Mouse (Mus musculus) NIH3T3 (cell line): Measurements from ENCODE around the gene BC048562.

ENCODE experiments used
- DNase-seq: peaks from one replicate; pipeline ENCODE4 v3.0.0-alpha.2; 2012; ENCODE audit warnings: low read depth

The BC048562 gene

DNA sequence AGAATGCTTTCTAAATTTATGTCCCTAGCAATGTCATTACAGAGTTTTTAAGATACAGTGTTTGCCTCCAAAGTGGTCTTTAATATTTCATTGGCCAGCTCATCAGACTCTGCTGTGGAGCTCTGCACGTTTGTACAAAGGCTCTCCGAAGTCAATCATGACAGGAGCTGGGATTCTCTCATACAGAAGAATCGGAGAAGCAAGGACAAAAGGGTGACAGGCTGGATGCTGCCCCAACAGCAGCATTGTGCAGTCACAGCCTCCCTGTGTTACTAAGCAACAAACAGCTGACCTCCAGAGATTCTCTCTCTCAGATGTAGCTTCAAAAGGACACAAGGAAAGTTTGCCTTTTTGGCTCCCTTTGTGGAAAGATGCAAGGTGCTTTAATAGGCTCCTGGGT is at the start of gene BC048562:
Gene BC048562 (plus strand): TSS at position 301 of the 400 bp plus-strand sequence.
- no peak for DNase-seq

DNA sequence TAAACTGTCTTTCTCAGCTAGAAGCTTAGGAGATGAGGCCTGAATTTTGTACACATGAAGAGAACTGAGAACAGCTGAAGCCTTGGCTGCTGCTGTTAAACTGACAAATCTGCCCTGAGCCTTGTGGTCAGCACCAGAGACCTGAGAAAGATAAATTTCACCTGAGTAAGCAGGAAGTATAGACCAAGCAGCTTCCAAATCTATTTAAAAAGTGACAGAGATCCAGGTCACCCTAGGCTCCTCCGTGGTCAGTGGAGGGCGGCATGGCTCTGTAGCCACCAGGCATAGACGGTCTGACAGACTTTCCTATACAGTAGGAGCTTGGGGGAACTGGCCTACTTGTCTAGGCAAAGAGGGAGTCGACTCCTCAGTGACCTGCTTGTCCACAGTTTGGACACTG is 49.5 kb upstream of the BC048562 start:
- DNase-seq: no peak

DNA sequence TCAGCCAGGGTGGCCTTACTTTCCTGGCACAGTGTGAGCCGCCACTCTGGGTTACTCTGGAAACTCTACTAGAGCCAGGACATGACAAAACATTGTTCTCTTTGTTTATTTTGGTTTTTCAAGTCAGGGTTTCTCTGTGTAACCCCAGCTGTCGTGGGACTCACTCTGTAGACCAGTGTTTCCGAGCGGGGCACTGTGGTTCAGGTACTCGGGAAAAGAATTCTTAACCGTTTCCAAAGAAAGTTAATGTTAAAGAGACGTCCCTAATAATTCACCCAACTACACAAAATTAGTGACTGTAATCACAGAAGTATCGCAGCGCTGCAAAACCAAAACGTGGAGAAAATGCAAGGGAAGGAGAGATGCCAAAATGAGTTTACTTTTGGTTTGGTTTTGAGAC is 47.7 kb upstream of the BC048562 start:
- DNase-seq: no peak

DNA sequence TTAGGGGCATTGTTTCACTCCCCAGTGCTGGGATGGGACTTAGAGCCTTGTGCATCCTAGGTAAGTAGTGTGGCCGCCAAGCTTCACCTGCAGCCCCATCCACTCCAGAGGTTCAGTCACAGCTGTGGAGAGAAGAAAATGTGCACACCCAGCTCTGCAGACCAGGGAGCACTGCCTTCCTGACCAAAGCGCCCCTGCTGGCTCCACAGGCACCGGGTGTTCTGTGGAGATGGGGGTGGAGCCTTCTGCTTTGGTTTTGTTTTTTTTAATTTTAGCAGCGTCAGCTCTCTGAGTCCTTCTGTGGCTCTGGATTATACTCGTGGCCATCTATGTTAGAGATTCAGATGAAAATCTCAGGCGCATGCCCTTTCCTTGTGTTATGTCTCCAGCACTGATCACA is 47.1 kb upstream of the BC048562 start:
- DNase-seq: no peak

DNA sequence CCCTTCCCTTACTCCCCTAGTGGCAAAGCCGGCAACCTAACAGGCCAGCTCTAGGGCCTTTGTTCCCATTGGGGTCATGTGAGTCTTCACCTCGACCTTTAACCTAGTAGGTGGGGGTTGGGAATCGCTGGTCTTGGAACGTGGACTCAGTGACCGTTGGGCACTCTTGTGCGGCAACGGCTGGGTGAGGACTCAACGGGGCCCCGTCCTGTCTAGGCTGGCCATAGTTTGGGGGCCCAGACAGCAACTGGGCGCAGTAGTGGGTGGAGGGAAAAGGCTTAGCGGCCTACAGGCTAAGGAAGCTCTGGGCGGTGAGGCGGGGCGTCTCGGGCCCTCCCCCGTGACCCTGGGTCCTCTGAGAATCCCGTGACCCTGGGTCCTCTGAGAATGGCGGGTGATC is 43.6 kb upstream of the BC048562 start, which contains the start of gene 1700102P08Rik:
Gene 1700102P08Rik (plus strand): TSS at position 130 of the 400 bp plus-strand sequence.
- DNase-seq: no peak

DNA sequence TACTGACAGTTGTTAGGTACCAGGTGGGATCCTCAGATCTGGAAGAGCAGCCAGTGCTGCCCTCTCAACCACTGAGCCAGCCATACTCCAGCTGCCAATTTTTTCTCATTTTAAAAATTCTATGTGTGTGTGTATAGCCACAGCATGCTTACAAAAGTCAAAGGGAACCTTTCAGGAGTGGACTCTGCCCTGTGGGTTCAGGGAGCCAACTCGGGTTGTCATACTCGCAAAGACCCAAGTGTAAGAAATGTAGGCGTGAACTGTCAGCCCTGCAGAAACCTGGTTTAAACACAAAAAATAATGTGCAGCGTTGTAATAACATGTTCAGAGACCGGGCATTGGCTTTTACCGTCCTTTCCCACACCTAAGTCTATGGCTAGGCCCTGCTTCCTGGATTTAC is 42.1 kb upstream of the BC048562 start:
- DNase-seq: no peak

DNA sequence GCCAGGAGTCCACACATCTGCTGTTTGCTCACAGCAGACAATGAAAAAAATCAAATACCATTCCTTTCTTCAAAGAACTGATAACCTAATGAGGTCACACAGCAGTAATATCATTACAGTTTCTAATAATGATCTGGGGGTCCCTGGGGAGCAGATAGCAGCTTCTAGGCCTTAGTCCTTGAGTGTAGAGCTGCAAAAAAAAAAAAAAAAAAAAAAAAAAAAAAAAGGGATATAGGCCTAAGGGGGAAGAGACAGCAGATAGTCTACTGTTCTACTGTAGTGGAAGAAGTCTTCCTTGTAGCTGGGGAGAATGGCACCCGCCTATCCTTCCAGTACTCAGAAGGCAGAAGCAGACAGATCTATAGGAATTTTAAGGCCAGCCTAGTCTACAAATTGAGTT is 40.9 kb upstream of the BC048562 start:
- DNase-seq: no peak

DNA sequence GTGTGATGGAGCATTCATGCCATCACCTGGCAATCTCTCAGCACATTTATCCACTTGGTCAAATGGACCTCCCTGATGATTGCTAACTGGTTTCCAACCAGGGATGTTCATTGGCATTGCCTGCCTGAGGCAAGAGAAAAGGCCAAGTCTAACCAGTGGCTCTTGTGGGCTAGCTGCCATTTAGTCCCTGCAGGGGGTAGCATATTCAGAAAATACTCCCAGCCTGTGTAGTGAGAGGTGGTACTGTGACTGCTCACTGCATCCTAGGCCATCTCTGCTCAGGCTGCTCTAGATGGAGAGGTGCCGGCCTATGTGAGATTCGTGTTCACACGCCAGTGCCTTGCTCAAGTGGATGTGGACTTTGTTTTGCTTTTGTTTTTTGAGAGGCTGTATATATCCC is 38.0 kb upstream of the BC048562 start:
- no peak for DNase-seq

DNA sequence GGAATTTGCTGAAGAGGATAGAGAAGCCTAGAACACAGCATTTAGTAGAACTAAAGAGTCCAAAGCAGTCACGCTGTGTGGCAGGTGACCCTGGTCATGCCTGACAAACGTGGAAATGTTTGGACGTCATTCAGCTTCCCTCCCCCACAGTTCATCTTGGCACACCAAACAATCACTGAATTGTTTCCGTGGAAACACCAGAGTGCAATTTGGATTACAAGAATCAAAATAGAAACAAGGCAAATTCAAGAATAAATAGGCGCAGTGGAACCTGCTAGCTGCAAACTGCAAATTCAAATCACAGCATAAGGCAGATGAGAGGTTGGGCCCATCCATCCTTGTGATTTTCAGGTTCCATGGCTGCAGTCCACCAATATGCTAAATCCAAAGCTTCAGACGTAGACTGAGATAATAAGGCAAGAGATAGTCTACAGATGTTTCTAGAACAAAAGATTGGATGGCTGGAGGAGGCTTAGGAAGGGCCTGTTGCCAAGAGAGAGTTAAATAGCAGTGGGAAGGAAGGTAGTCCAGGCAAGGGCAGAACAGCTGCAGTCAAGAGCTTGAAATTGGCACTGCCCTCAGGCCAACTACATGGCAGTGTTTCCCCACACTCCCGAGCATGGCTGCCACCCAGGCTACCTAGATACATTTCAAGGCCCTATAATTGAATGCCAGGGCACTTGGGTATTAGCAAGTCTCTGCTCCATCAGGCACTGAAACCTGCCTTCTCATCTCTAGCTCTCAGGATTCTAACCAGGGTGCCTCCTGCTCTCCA is 34.9 kb upstream of the BC048562 start:
- no peak for DNase-seq

DNA sequence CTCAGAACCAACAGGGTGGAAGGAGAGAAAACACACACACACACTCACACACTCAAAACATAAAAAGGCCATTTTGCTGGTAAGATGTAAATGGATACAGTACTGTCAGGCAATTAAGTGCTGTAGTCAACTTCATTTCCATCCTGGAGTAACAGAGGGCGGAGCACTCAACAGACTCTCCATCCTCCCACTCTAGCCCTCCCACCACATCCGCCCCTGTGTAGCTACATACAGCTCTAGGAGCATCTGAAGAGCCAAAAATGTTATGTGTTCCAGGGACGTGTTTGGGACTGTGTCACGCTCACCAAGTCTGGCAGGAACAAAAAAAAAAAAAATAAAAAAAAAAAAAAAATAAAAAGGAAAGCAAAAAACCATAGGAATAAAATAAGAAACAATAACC is 33.2 kb upstream of the BC048562 start:
- no peak for DNase-seq

DNA sequence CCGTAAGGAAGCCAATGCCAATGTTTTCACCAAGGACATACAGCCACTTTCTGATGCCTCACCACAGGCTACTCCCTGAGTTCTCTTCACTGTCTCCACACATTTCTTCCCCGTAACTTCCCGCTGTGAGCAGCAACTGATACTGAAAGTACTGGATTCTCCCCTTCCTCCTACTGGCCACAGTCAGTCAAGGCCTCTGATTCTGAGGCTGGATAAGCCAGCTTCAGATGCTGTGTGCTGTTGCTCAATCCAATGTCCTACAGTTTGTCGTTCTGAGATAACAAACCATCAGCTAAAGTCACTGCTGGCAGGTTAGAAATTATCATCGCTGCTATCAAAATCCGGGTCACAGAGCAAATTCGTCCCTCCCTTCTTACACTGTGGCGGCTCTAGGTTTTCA is 31.8 kb upstream of the BC048562 start:
- DNase-seq: peak; percentile 11

DNA sequence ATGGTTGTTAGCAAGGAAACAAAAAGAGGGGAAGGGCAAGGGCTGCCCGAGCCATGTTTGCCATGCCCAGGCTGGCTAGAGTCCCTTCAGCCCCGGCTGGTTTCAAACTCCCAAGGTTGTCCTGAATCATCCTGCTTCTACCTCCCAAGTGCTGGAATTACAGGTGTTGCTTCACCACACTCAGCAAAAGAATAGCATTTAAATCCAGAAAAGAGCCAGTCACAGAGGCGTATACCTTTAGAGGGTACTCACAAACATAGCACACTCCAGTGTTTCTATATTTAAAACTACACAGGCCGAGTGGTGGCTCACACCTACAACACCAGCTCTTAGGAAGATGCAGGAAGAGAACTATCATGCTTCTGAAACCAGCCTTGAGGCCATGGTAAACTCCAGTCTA is 26.7 kb upstream of the BC048562 start:
- no peak for DNase-seq

DNA sequence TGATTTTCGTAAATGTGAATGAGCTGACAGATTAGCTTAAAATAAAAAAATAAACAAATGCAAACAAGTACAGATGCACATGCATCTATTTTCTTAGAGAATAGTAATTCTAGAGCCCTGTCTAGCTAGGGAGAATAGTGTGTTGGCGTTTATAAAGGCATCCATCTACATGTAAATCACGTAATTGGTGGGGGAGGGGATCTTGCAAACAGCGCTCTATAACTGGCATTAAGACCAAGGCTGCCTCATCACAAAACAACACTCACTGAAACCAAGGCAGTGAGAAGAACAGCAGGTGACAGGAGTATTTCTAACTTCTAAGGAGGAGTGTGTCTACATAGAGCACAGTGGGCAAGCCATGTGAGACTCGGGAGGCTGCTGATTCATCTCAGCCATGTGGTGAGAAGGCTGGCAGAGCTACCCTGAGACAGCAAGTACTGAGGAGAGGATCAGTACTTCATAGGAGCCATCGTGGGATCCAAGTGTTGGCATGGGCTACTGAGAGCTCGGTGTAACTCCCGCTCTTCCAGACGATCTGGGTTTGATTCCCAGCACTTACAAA is 24.8 kb upstream of the BC048562 start:
- no peak for DNase-seq

DNA sequence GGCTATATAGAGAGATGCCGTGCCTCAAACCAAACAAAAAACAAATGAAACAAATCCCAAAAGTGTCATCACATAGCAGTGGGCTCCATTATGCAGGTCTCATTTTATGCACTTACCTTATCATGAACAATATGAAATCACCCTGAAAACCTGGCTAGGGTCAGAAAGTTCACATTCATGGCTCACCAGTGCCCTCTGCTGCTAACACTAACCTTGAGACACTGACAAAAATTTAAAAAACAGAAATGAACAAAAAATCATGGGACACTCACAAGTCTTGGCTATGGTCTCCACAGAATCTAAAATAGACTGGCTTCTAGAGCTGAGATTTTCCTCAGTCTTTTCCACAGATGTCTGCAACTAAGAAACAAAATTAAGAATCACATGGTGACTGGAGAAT is 24.1 kb upstream of the BC048562 start:
- DNase-seq: peak; percentile 31

DNA sequence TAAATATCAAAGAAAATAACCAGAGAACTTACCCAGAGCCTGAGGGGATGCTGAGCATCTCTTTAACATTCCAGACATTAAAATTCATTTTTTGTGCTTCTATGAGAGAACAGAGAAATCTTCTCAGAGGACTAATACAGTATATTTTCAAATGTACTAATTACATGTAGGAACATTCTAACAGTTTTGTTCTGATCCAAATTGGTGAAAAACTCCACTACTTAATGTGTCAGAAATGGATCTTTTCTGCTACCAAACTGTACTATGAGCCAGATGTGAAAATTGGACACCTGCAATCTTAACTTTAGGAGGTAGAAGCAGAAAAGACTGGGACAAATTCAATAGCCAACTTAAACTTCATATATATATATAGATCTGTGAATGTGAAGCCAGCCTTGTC is 7.9 kb upstream of the BC048562 start, which contains the start of gene Ccdc36:
Gene Ccdc36 (minus strand): TSS at position 101 of the 400 bp plus-strand sequence.
- no peak for DNase-seq

DNA sequence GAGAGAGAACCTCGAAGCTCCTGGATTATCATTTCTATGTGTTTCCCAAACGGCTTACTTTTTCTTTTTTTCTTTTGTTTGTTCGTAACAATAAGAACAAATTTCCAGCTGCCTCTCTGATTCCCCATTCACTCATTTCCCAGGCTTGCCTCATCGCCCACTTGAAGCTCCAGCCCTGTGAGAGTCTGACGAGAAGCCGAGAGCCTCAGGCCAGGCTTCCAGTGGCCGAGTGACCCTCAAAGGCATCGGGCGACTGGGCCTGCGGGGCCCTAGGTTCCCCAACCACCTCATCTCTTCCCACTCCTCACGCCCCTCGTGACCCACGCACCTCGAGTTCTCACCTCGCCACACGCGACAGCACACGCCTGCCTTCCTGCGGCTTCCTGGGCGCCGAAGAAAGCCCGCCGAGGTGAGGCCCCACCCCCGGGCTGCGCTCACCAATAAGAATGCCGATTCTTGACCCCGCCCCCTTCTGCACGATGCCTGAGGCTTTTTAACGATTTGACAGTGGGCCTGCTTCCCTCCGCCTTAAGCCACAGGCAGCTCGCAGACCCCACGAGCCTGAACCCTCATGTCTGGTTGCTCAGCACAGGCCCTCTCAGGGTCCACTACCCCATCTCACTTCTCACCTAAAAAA is 4.7 kb upstream of the BC048562 start:
- DNase-seq: no peak

DNA sequence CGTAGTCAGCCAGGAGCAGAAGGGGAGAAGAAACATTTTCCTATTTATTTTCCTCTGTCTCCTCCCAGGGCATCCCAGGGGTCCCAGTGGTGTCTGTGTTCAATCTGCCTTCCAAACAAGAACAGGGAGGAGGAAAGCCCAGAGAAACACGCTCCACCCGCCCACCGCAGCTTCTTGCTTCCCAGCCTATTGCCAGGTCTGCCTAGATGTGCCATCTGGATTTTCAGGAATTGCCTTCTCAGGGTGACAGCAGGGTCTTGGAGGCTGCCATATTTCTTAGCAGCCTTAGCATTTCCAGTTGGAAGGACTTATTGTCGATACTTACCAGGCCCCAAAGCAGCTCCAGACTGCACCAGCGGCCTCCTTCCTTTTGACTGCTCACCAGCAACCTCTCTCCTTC is 2.9 kb downstream of the BC048562 start:
- no peak for DNase-seq

DNA sequence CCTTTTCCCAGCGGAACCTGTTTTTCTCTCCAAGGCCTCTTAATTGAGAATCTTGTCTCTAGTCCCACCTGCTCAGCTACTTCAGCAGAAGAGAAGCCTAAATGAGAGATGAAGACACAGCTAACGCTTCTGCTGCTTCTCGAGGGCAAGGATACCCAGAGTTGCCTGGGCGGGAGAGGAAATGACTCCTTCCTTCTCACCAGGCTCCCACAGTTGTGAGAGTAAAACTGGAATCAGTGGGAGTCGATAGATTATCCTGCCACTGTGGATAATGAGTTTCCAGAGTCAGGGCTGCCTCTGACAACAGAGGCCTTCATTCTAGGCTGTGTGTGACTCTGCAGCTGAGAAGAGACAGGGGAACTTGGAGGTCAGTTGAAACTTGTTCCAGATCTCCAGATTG is 4.2 kb downstream of the BC048562 start:
- no peak for DNase-seq

DNA sequence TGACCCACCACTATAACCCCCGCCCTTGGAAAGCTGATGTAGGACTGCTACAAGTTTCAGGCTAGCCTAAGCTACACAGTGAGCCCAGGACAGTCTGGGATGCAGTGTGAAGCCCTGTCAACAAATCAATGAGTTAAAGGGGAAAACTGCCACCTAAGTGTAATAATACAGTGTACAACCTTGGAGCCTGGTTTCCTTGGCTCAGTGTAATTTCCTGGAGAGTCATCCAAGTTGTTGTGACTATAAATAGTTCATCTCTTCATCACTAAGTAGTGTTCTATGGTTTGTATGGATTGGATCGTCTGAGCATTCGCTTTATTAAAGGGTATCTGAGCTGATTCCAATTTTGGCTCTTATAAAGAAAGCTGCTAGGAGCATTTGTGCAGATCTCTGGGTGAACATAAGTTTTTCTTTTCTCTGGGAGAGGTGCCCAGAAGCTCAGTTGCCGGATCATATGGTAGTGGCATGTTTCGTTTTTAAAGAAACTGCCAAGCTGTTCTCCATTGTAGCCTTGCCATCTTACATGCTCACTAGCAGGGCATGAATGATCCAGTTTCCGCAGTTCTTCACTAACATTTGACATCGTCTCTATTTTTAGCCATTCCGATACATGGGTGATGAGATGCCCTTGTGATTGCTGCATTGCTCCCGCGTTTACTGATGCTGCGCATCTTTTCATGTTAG is 5.1 kb downstream of the BC048562 start:
- DNase-seq: peak; percentile 24

DNA sequence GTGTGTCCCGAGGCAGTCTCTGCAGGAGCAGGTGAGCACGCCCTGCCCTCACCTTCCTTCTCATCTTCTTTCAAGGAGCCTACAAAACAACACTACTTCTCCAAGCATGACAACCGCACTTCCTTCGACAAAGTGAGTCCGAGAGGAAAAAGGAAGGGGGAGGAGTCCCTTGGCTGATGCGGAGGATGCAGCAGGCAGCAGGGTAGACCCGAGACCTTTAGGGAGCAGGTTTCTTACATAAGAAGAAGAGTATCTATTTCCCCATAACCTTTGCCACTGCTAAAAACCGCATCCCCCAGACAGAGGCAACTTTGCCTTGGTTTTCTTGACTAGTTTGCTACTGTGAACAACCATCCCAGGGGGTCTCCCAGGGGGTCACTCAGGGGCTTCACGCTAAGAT is 8.8 kb downstream of the BC048562 start:
- no peak for DNase-seq

DNA sequence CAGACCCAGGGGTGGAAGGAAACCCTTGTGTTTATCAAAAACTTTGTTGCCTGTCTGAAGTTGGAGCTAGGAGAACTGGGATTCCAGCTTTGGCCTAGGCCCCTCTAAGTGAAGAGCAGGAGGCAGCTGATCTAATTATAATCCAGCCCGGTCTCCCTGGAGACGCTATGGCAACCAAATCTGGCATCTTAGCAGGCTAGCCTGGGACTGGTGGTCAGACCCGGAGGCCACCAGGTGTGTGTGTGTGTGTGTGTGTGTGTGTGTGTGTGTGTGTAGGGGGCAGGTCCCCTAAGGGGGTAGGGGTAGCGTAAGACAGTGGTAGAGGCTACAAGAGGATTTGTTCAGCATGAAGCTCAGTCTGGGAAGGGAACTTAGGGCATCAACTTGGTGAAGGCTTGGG is 13.6 kb downstream of the BC048562 start:
- DNase-seq: peak; percentile 35

DNA sequence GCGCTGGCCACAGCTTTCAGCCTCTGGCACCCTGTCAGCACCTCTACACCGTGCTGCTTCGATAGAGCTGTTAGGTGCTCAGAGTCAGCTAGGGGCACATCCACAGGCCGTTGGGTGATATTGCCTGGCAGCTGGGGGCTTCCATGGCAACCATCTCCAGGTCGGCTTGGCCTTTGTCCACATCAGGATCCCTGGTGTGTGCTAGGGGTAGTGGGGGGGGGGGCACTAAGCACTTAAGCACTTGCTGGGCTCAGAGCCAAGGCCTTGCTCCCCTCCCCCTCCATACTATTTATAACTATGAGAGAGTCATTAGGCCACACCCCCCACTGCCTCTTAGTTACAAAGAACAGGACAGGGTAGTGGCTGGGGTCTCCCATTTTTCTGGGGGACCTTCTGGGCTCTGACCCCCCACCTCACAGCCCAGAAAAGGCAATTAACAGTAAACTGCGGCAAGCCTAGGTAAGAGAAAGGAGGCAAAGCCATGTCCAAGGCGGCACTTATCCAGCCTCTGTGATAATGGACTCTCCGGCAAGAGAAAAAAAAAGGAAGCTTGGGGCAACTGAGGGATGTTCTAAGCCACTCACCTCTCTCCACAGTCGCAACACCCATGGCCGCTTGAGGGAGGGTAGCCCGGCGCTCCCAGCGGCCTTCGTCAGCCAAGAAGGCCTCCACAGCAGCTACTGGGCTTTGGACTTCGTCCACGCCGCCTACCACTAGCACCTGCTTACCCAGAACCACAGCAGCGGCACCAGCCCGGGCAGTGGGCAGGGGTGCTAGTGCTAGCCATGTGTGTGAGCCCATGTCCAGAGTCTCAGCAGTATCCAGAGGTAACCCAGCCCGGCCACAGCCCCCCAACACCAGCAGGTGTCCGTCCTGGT is 14.2 kb downstream of the BC048562 start:
- DNase-seq: peak; percentile 52
